Mouse (Mus musculus) G1E-ER4 (cell line): ENCODE data around the gene H2al1f. TPM values are rescaled to one million over a fixed set of nuclear protein-coding genes. Genes with fewer than 3 reads are reported as not detected.

Source experiments
- GATA1 ChIP-seq: IDR thresholded peaks from one replicate; pipeline ENCODE4 v1.8.0; 2012; ENCODE audit warnings: low read length, inconsistent platforms
- polyA plus RNA-seq: library from polyadenylated mRNA; stranded (reverse); fragments of >175 nt; gene quantifications from 2 replicates; pipeline ENCODE4 v1.2.3, GENCODE M21; 2012

Gene H2al1f
- polyA plus RNA-seq, 1 experiment, result not detected

DNA sequence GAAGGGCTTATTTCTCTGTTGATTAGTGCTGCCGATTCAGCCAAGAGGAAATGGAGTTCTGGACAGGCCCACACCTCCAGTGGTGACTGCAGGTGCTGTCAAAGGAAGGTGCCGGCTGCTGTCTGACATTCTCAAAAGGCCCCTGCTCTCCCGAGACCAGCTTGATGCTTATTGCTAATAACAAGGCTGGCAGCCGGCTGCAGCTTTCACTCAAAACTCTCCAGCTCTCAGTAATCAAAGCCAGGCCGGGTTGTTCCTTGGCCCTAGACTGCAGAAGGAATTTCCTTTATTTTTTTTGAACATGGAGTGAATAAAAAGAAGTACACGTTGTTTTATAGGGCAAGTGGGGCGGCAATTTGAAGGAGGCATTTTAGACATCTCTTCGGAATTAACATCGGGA lies 30.8 kb downstream of the H2al1f start:
- no peak for TF ChIP-seq GATA1

GRCm38 (mm10) chrX:11346756-11347155 lies 31.8 kb downstream of the H2al1f start:
- no peak for TF ChIP-seq GATA1

GRCm38 (mm10) chrX:11360823-11361222 lies 45.9 kb downstream of the H2al1f start:
- TF ChIP-seq GATA1, result no peak

DNA sequence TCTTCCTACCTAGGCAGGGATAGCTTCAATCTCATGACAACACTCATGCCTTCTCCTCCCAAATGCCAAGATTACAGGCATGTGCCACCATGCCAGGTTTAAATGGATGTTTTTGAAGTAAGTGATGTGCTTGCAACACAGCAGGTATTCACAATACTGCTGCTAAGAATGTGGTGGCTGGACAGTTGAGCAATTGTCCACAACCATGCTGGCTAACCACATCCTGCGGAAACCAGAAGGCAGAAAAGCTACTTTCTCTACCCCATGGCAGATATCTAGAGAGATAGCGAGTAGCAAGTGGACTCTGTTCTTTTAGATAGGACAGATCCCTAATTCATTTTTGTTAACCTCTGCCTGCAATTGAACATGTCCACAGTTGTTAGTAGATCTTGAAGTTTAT lies 46.3 kb downstream of the H2al1f start:
- no peak for TF ChIP-seq GATA1

- TF ChIP-seq GATA1, result no peak
Measured at GRCm38 (mm10) chrX:11363890-11364289, 48.9 kb downstream of the H2al1f start.

Other genes with a start within 250 kb of the H2al1f start
- gene H2al1a, start 15.9 kb upstream of the H2al1f start, polyA plus RNA-seq, result not detected in 2 replicates
- gene H2al1b, start 12.7 kb upstream of the H2al1f start, polyA plus RNA-seq, result not detected in 2 replicates
- not detected in 2 replicates for gene H2al1c, start 9.5 kb upstream of the H2al1f start, polyA plus RNA-seq
- not detected in 2 replicates for gene H2al1d, start 6.3 kb upstream of the H2al1f start, polyA plus RNA-seq
- not detected in 2 replicates for gene H2al1e, start 3.2 kb upstream of the H2al1f start, polyA plus RNA-seq
- gene H2al1g, start 3.1 kb downstream of the H2al1f start, polyA plus RNA-seq, result not detected in 2 replicates
- not detected in 2 replicates for gene H2al1h, start 6.3 kb downstream of the H2al1f start, polyA plus RNA-seq
- not detected in 2 replicates for gene H2al1i, start 9.5 kb downstream of the H2al1f start, polyA plus RNA-seq
- not detected in 2 replicates for gene H2al1j, start 12.7 kb downstream of the H2al1f start, polyA plus RNA-seq